Mouse (Mus musculus): ENCODE measurements around the gene Chd4. TPM values are rescaled to one million over a fixed set of nuclear protein-coding genes. Genes with fewer than 3 reads are reported as not detected.
"Not testable (repeated sequence)": the region's sequence is repeated elsewhere in the genome, so short reads cannot be mapped to it uniquely, and the experiment has no call there.

The Chd4 gene
- polyA plus RNA-seq, 1 experiment from 2014 or later = 87.5 TPM

DNA sequence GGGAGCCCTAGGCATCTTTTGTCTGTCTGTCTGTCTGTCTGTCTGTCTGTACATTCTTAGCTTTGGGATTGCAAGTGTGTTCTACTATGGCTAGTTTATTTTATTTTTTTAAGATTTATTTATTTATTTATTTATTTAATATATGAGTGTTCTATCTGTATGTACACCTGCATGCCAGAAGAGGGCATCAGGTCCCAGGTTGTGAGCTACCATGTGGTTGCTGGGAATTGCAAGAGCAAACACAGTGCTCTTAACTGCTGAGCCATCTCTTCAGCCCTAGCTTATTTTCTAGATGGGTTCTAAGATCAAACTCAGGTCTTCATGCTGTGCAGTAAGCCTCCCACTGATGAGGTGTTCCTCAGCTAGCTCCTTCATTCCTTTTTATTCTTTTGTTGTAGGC, 58.8 kb downstream of the Chd4 start:
- Histone ChIP-seq H3K4me2 (no peak overlapping the region), H3K27me3 (replicated peaks) (no peaks in the 10 kb centered on the region), H3K4me1 (peaks cover 6% of the 10 kb centered on the region; the same call in 1 of the 2 replicates), H3K36me3 (peaks cover 60% of the 10 kb centered on the region), H3K9me3 (replicated peaks) (no peaks in the 10 kb centered on the region), H3K4me3 (replicated peaks) (no peak overlapping the region), H3K9ac (replicated peaks) (no peak overlapping the region), H3K27ac (replicated peaks) (no peak overlapping the region)
- ATAC-seq (ENCODE audit: low FRiP score) = 0 out of 2 replicates have a peak, but pooled peaks have one; percentile 18

DNA sequence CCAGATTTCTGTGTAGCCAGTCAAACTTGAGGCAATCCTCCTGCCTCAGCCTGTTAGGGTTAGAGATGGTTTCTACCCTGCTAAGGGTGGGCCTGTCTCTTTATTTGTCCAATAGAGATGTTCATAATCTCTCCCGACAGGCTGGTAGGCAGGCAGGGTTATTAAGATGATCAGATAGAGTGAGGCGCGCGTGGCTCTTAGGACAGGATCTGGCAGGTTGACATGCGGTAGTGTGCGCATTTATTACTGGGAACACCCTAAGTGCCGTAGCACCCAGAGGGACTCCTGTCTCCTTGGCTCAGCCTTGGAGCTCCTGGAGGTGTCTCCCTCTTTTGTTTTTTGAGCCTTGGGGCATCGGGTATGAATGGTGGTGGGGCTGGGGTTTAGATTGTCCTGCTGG, 59.5 kb downstream of the Chd4 start:
- Histone ChIP-seq H3K4me2 (no peak overlapping the region), H3K27ac (replicated peaks) (no peak overlapping the region), H3K4me1 (0 out of 2 replicates have a peak, but pooled peaks cover 3% of the 10 kb centered on the region), H3K36me3 (peaks cover 64% of the 10 kb centered on the region), H3K4me3 (replicated peaks) (no peak overlapping the region), H3K9ac (replicated peaks) (no peak overlapping the region), H3K27me3 (replicated peaks) (no peaks in the 10 kb centered on the region), H3K9me3 (replicated peaks) (no peaks in the 10 kb centered on the region)
- 91% methylated on average over 8 of the region's 8 CpGs for WGBS
- no peak for ATAC-seq (ENCODE audit: low FRiP score)

DNA sequence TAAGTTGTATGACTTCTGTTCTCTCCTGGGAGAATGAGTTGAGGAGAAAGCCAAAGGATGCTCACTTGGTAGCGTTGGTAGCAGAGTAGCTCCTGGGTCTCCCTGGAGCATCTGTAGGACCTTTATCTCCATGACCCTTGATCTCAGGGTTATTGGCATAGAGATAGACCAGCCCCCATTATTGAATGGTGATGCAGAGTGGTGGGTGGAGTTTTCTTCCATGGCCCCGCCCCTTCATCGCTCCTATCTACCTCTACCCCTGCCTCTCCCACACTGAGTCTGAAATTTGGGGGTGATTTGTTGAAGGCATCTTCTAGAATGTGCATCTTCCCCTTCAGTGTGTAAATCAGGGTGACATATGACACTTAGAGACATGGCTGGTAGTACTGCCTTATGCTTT, 60.7 kb downstream of the Chd4 start:
- H3K4me2 ChIP-seq = no peak overlapping the region
- 86% methylated on average over 3 of the region's 3 CpGs for WGBS
- ATAC-seq (ENCODE audit: low FRiP score) = no peak
- no peak overlapping the region for H3K27ac ChIP-seq (replicated peaks)
- peaks cover 12% of the 10 kb centered on the region for H3K4me1 ChIP-seq
- no peaks in the 10 kb centered on the region for H3K27me3 ChIP-seq (replicated peaks)
- peaks cover 70% of the 10 kb centered on the region for H3K36me3 ChIP-seq
- no peaks in the 10 kb centered on the region for H3K9me3 ChIP-seq (replicated peaks)
- H3K9ac ChIP-seq (replicated peaks) = no peak overlapping the region
- no peak overlapping the region for H3K4me3 ChIP-seq (replicated peaks)

DNA sequence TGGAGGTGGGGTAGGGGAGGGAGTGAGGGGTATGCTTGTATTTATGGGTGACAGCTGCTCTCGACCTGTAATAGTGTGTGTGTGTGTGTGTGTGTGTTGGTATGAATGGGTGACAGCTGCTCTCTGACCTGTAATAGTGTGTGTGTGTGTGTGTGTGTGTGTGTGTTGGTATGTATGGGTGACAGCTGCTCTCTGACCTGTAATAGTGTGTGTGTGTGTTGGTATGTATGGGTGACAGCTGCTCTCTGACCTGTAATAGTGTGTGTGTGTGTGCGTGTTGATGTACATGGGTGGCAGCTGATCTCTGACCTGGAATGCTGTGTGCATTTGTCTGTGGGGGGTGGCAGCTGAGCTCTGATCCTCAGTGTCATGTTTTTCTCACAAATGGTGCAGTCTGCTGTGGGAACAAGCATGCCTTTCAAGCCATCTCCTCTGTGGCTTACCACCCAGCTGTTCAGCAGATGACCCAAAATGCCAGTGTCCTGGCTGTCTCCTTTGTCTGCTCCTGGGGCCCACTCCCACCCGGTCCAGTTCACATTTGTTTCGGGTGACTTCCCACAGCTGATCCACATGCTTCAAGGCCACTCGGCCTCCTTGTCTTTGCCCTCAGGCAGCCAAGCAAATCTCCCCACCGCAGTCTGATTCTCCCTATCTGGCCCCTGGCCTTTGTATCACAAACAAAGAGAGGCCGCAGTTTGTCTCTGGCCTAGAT, 61.3 kb downstream of the Chd4 start:
- no peak overlapping the region for H3K9ac ChIP-seq (replicated peaks)
- no peaks in the 10 kb centered on the region for H3K9me3 ChIP-seq (replicated peaks)
- H3K36me3 ChIP-seq = peaks cover 68% of the 10 kb centered on the region
- H3K4me3 ChIP-seq (replicated peaks) = no peak overlapping the region
- H3K27me3 ChIP-seq (replicated peaks) = no peaks in the 10 kb centered on the region
- no peak overlapping the region for H3K4me2 ChIP-seq
- H3K4me1 ChIP-seq = peaks cover 13% of the 10 kb centered on the region
- WGBS = 14% methylated on average over 7 of the region's 7 CpGs
- no peak for ATAC-seq (ENCODE audit: low FRiP score)
- H3K27ac ChIP-seq (replicated peaks) = no peak overlapping the region

DNA sequence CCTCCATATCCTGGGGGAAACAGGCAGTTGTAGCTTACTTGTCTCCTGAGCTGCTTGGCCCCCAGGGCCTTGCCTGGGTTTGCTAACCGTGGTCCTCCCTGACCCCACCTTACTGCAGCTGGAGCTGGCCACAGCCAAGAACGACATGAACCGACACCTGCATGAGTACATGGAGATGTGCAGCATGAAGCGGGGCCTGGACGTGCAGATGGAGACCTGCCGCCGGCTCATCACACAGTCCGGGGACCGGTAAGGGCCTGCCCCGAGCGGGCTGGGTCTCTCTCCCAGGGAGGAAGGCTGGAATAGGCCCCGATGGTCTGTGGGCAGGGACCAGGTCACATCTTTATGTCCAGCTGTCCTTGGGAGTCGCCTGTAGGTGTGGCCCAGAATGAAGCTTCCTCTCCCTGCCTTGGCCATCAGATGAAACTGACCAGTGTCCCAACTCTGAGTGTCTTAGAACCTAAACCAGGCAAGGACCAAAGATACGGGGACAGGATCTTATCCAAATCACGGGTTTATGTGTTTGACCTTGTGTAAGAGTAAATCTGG, 63.2 kb downstream of the Chd4 start:
- peaks cover 28% of the 10 kb centered on the region for H3K4me1 ChIP-seq
- no peak overlapping the region for H3K27ac ChIP-seq (replicated peaks)
- H3K9me3 ChIP-seq (replicated peaks) = no peaks in the 10 kb centered on the region
- no peaks in the 10 kb centered on the region for H3K27me3 ChIP-seq (replicated peaks)
- H3K4me2 ChIP-seq = no peak overlapping the region
- peaks cover 61% of the 10 kb centered on the region for H3K36me3 ChIP-seq
- WGBS = 87% methylated on average over 15 of the region's 15 CpGs
- no peak for ATAC-seq (ENCODE audit: low FRiP score)
- H3K9ac ChIP-seq (replicated peaks) = no peak overlapping the region
- no peak overlapping the region for H3K4me3 ChIP-seq (replicated peaks)

DNA sequence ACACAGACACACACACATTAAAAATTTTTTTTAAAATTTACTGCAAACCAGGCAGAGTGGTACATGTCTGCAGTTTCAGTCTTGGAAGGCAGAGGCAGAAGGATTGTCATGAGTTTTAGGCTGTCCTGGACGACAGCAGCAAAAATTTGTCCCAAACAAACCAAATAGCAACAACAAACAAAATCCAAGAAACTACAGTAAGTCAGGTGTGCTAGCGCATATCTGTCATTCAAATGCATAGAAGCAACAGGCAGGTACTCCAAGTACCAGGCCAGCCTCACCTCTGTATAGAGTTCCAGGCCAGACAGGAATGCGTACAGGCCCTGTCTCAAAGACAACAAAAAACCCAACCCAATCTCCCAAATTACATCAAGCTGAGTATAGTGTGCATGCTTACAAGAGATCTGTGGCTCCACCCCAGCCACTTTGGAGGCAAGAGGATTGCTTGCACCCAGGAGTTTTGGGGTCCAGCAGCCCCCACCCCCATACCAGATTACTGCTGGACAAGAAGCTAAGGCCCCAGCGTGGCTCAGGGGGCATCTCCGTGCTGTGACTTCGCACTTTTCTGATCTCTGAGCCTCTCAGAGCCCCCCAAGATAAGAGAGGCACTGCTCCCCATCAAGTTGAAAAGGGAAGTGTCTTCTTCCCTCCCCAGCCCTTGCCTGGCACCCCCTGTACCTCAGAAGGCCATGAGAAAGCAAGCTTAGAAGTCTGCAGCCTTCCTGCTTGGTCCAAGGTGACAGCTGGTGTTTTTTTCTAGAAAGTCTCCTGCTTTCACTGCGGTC, 64.2 kb downstream of the Chd4 start:
- no peak for ATAC-seq (ENCODE audit: low FRiP score)
- Histone ChIP-seq H3K4me3 (replicated peaks) (no peak overlapping the region), H3K27ac (replicated peaks) (no peak overlapping the region), H3K9me3 (replicated peaks) (no peaks in the 10 kb centered on the region), H3K4me1 (peaks cover 35% of the 10 kb centered on the region), H3K4me2 (no peak overlapping the region), H3K27me3 (replicated peaks) (no peaks in the 10 kb centered on the region), H3K36me3 (peaks cover 61% of the 10 kb centered on the region), H3K9ac (replicated peaks) (no peak overlapping the region)
- 95% methylated on average over 7 of the region's 7 CpGs for WGBS

DNA sequence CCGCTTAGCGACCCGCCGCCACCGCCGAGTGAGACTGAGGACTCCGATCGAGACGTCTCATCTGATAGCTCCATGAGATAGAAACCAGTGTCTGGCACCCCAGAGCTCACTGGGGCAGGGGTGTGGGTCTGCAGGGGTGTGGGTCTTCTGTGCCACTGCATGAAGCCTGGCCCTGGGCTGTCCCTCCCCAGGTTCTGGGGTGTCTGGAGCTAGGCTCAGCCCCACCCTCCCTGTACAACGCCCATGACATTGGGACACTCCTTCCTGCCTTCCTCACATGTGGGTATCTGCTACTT, 64.7 kb downstream of the Chd4 start:
- no peaks in the 10 kb centered on the region for H3K9me3 ChIP-seq (replicated peaks)
- no peak overlapping the region for H3K4me2 ChIP-seq
- H3K4me3 ChIP-seq (replicated peaks) = no peak overlapping the region
- no peak overlapping the region for H3K9ac ChIP-seq (replicated peaks)
- H3K4me1 ChIP-seq = peaks cover 35% of the 10 kb centered on the region
- WGBS = 58% methylated on average over 10 of the region's 10 CpGs
- no peak for ATAC-seq (ENCODE audit: low FRiP score)
- no peaks in the 10 kb centered on the region for H3K27me3 ChIP-seq (replicated peaks)
- peaks cover 57% of the 10 kb centered on the region for H3K36me3 ChIP-seq
- H3K27ac ChIP-seq (replicated peaks) = no peak overlapping the region

DNA sequence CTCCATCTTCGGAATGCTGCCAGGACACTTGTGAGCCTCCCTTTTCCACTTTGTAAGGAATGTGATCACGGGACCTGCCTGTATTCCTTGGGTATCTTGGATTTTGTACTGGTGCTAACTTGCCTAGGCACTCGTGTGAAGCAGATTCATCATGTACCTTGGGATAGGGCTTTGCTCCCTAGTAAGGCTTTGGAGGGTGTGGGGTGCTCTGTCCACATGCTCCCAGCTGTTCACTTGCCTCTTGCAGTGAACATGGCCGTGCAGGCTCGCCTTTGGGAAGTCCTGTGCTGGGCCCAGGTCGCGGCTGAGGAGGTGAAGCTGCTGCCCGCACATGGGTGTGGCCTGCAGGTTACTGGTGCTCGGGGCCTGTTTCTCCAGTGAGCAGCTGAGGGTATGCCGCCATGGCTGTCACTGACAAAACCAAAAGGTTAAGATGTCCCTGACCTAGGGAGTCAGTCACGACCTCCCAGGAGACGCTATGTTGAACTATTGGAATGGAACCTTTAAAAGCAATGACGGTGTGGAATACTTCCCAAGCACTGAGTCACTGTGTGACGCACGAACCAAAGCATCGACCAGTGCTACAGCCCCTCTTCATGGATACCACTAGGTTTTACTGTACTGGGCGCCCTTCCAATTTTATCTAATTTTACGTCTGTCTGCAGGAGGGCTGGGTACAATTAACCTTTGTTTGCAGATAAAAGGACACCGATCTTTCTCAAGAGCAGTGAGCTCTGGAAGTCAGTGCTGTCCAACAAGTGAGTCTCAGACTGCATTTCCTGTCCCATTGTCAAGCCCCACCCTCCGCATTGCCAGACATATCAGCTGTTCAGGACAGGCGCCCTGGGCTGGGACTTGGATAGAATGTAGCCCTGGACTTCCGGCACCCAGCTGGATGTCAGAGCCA, 65.3 kb downstream of the Chd4 start:
- Histone ChIP-seq H3K27me3 (replicated peaks) (no peaks in the 10 kb centered on the region), H3K4me3 (replicated peaks) (no peak overlapping the region), H3K4me1 (peaks cover 39% of the 10 kb centered on the region), H3K27ac (replicated peaks) (peak overlapping the region; percentile 37; the same call in 1 of the 2 replicates), H3K36me3 (peaks cover 51% of the 10 kb centered on the region), H3K9ac (replicated peaks) (0 out of 2 replicates have a peak overlapping the region, but pooled peaks have one; percentile 10), H3K4me2 (0 out of 2 replicates have a peak overlapping the region, but pooled peaks have one; percentile 9), H3K9me3 (replicated peaks) (no peaks in the 10 kb centered on the region)
- WGBS = 14% methylated on average over 22 of the region's 22 CpGs
- ATAC-seq (ENCODE audit: low FRiP score) = no peak

DNA sequence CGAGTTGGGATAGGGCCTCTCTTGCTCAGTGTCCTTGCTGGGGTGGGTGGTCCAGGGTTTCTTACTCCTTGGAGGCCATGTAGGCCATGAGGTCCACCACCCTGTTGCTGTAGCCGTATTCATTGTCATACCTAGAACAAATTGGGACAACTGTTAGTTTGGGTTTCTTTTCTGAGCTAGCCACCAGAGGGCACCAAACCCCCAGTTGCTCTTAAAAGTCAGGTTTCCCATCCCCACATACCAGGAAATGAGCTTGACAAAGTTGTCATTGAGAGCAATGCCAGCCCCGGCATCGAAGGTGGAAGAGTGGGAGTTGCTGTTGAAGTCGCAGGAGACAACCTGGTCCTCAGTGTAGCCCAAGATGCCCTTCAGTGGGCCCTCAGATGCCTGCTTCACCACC, 66.2 kb downstream of the Chd4 start:
- WGBS = 1% methylated on average over 4 of the region's 5 CpGs
- H3K4me2 ChIP-seq; H3K9ac ChIP-seq (replicated peaks); H3K27me3 ChIP-seq (replicated peaks); H3K27ac ChIP-seq (replicated peaks); H3K4me3 ChIP-seq (replicated peaks); ATAC-seq (ENCODE audit: low FRiP score); H3K9me3 ChIP-seq (replicated peaks): not testable (repeated sequence)
- peaks cover 48% of the 10 kb centered on the region for H3K4me1 ChIP-seq
- H3K36me3 ChIP-seq = peaks cover 51% of the 10 kb centered on the region

DNA sequence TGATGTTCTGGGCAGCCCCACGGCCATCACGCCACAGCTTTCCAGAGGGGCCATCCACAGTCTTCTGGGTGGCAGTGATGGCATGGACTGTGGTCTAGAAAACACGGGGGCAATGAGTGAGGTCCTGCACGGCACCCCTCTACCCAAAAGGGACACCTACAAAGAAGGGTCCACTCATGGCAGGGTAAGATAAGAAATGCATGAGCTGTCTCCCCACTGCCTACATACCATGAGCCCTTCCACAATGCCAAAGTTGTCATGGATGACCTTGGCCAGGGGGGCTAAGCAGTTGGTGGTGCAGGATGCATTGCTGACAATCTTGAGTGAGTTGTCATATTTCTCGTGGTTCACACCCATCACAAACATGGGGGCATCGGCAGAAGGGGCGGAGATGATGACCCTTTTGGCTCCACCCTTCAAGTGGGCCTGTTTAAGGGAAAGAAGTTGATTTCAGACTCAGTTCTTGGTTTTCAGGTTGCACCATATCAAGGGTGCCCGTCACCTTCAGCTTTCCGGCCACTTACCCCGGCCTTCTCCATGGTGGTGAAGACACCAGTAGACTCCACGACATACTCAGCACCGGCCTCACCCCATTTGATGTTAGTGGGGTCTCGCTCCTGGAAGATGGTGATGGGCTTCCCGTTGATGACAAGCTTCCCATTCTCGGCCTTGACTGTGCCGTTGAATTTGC, 67.0 kb downstream of the Chd4 start:
- Histone ChIP-seq H3K4me1 (peaks cover 50% of the 10 kb centered on the region), H3K4me2 (peak overlapping the region; percentile 5; the same call in 1 of the 2 replicates), H3K36me3 (peaks cover 46% of the 10 kb centered on the region)
- H3K4me3 ChIP-seq (replicated peaks); ATAC-seq (ENCODE audit: low FRiP score); H3K27me3 ChIP-seq (replicated peaks); H3K9me3 ChIP-seq (replicated peaks); H3K9ac ChIP-seq (replicated peaks); H3K27ac ChIP-seq (replicated peaks): not testable (repeated sequence)
- WGBS = 76% methylated on average over 12 of the region's 16 CpGs
